Mouse (Mus musculus) liver, postnatal 0 days (tissue): Measurements from ENCODE around the gene Ppp2r2c.

Source experiments
- CTCF ChIP-seq: sonication (generic); IDR thresholded peaks from 2 replicates; pipeline ENCODE4 v1.5.1; 2016; ENCODE audit warnings: antibody characterized with exemption, low read depth
- EP300 ChIP-seq: IDR thresholded peaks from 2 replicates; pipeline ENCODE4 v1.6.1; 2016; ENCODE audit warnings: antibody characterized with exemption, low read depth, mild to moderate bottlenecking

DNA sequence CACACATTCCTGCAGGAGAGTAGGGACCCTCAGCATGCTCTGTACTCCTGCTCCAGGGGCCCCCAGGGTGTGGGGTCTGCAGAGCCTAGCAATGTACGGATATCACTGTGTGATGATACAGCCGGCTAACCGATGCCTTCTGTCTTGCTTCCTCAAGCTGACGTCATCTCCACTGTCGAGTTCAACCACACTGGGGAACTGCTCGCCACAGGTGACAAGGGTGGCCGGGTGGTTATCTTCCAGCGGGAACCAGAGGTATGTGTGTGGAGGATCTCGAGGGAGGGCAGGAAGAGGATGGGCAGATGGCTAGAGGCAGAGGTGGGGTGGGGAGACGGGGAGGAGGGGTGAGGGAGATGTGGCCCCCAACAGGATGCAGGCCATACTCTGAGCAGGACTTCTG, 54.5 kb downstream of the Ppp2r2c start:
- TF ChIP-seq CTCF (no peak), EP300 (no peak)
